Mouse (Mus musculus) MN1 (cell line): ENCODE measurements around the gene Slc5a5.

ENCODE experiments used
- DNase-seq: peaks from one replicate; pipeline ENCODE4 v3.0.0-alpha.2; 2016; ENCODE audit warnings: low spot score

Gene Slc5a5

GRCm38 (mm10) chr8:70892022-70892895 is at the start of gene Slc5a5:
Gene Slc5a5 (minus strand): TSS chr8:70892757.
- DNase-seq = no peak

GRCm38 (mm10) chr8:70941478-70941877 is 48.9 kb upstream of the Slc5a5 start:
- no peak for DNase-seq

GRCm38 (mm10) chr8:70937200-70937599 is 44.6 kb upstream of the Slc5a5 start:
- DNase-seq = no peak

GRCm38 (mm10) chr8:70934786-70935185 is 42.2 kb upstream of the Slc5a5 start:
- no peak for DNase-seq

- no peak for DNase-seq
Measured at GRCm38 (mm10) chr8:70933036-70933435, 40.5 kb upstream of the Slc5a5 start.

GRCm38 (mm10) chr8:70931731-70932130 is 39.2 kb upstream of the Slc5a5 start:
- no peak for DNase-seq

- DNase-seq = no peak
Measured at GRCm38 (mm10) chr8:70928778-70929322, 36.3 kb upstream of the Slc5a5 start.

- DNase-seq = no peak
Measured at GRCm38 (mm10) chr8:70928096-70928495, 35.5 kb upstream of the Slc5a5 start.

- DNase-seq = no peak
Measured at GRCm38 (mm10) chr8:70926396-70926795, 33.8 kb upstream of the Slc5a5 start.

GRCm38 (mm10) chr8:70925754-70926153 is 33.2 kb upstream of the Slc5a5 start:
- DNase-seq = no peak

GRCm38 (mm10) chr8:70924151-70924550 is 31.6 kb upstream of the Slc5a5 start:
- DNase-seq = no peak

GRCm38 (mm10) chr8:70920049-70920922 is 27.7 kb upstream of the Slc5a5 start:
- DNase-seq = no peak

GRCm38 (mm10) chr8:70914704-70915103 is 22.1 kb upstream of the Slc5a5 start:
- DNase-seq = no peak

- no peak for DNase-seq
Measured at GRCm38 (mm10) chr8:70913523-70913922, 21.0 kb upstream of the Slc5a5 start.

- DNase-seq = no peak
Measured at GRCm38 (mm10) chr8:70912955-70913354, 20.4 kb upstream of the Slc5a5 start.

- DNase-seq = peak; percentile 40
Measured at GRCm38 (mm10) chr8:70911596-70911995, 19.0 kb upstream of the Slc5a5 start.

GRCm38 (mm10) chr8:70907518-70907917 is 15.0 kb upstream of the Slc5a5 start:
- DNase-seq = no peak

GRCm38 (mm10) chr8:70905831-70906736 is 13.5 kb upstream of the Slc5a5 start, which contains the start of gene Map1s:
Gene Map1s (plus strand): TSS chr8:70905932.
- DNase-seq = peak; percentile 95

GRCm38 (mm10) chr8:70905463-70905830 is 12.9 kb upstream of the Slc5a5 start:
- no peak for DNase-seq

GRCm38 (mm10) chr8:70904532-70904931 is 12.0 kb upstream of the Slc5a5 start:
- no peak for DNase-seq

- peak; percentile 42 for DNase-seq
Measured at GRCm38 (mm10) chr8:70903582-70903981, 11.0 kb upstream of the Slc5a5 start.
